Mouse (Mus musculus) hindbrain, embryonic 15.5 days (tissue): ENCODE data around the gene Tmem44. TPM values are rescaled to one million over a fixed set of nuclear protein-coding genes. Genes with fewer than 3 reads are reported as not detected.

Source experiments
- ATAC-seq: fragments of 200-750 bp; cut with Nextera tagmentation; 2 replicates; pipeline ENCODE4 v1.8.0; 2017; ENCODE audit warnings: low read depth, moderate number of reproducible peaks, moderate TSS enrichment; ENCODE audit not compliant: low FRiP score
- H3K27ac ChIP-seq: fragments of 300-500 bp; sonication (generic); replicated peaks from 2 replicates; pipeline ENCODE4 v1.5.1; 2015; ENCODE audit warnings: mild to moderate bottlenecking, inconsistent platforms
- H3K27me3 ChIP-seq: fragments of 300-500 bp; sonication (generic); 2 replicates; pipeline ENCODE4 v1.6.1; 2015; ENCODE audit warnings: control low read depth, inconsistent platforms
- H3K36me3 ChIP-seq: fragments of 300-500 bp; sonication (generic); 2 replicates; pipeline ENCODE4 v1.6.1; 2015; ENCODE audit warnings: control low read depth, inconsistent platforms
- H3K4me1 ChIP-seq: fragments of 300-500 bp; sonication (generic); replicated peaks from 2 replicates; pipeline ENCODE4 v1.6.1; 2015; ENCODE audit warnings: control low read depth, inconsistent platforms
- H3K4me2 ChIP-seq: fragments of 300-500 bp; sonication (generic); 2 replicates; pipeline ENCODE4 v1.6.1; 2015; ENCODE audit warnings: moderate library complexity, mild to moderate bottlenecking, inconsistent platforms
- H3K4me3 ChIP-seq: fragments of 300-500 bp; sonication (generic); 2 replicates; pipeline ENCODE4 v1.5.1; 2015; ENCODE audit warnings: mild to moderate bottlenecking, inconsistent platforms
- H3K9ac ChIP-seq: fragments of 300-500 bp; sonication (generic); 2 replicates; pipeline ENCODE4 v1.6.1; 2015; ENCODE audit warnings: inconsistent platforms
- H3K9me3 ChIP-seq: fragments of 300-500 bp; sonication (generic); 2 replicates; pipeline ENCODE4 v1.6.1; 2016; ENCODE audit warnings: control low read depth, inconsistent platforms
- WGBS: fragments of 180-500 bp; shearing (Covaris S2); methylation state at CpG from one replicate; pipeline ENCODE4 v1.1.7; 2015; 5-methylcytosine and 5-hydroxymethylcytosine counted together
- polyA plus RNA-seq: library from polyadenylated mRNA; unstranded; fragments of >200 nt; fragmentation: Nextera tagmentation; extraction: Ambion mirVana; gene quantifications from 2 replicates; pipeline ENCODE4 v1.2.1, GENCODE M21; 2015

The Tmem44 gene
- polyA plus RNA-seq, 1 experiment from 2014 or later: 72.6 TPM

GRCm38 (mm10) chr16:30527889-30528288, 22.8 kb downstream of the Tmem44 start:
- Histone ChIP-seq H3K4me1 (peaks cover 5% of the 10 kb centered on the region; the same call in 1 of the 2 replicates), H3K9ac (no peak overlapping the region), H3K9me3 (no peaks in the 10 kb centered on the region), H3K27me3 (no peaks in the 10 kb centered on the region), H3K27ac (no peak overlapping the region), H3K4me2 (no peak overlapping the region), H3K4me3 (no peak overlapping the region), H3K36me3 (peaks cover 42% of the 10 kb centered on the region)
- WGBS: 68% methylated on average over 2 of the region's 2 CpGs
- ATAC-seq: no peak

- no peak overlapping the region for H3K27ac ChIP-seq
- no peak overlapping the region for H3K9ac ChIP-seq
- no peak overlapping the region for H3K4me2 ChIP-seq
- WGBS: 87% methylated on average over 14 of the region's 14 CpGs
- no peak for ATAC-seq
- no peak overlapping the region for H3K4me3 ChIP-seq
- no peaks in the 10 kb centered on the region for H3K9me3 ChIP-seq
- no peaks in the 10 kb centered on the region for H3K27me3 ChIP-seq
- H3K4me1 ChIP-seq: no peaks in the 10 kb centered on the region
- peaks cover 48% of the 10 kb centered on the region for H3K36me3 ChIP-seq
Measured at GRCm38 (mm10) chr16:30525756-30526155, 24.9 kb downstream of the Tmem44 start.

GRCm38 (mm10) chr16:30524481-30524880, 26.2 kb downstream of the Tmem44 start:
- 91% methylated on average over 6 of the region's 6 CpGs for WGBS
- Histone ChIP-seq H3K9me3 (no peaks in the 10 kb centered on the region), H3K27ac (no peak overlapping the region), H3K27me3 (no peaks in the 10 kb centered on the region), H3K36me3 (peaks cover 43% of the 10 kb centered on the region), H3K9ac (no peak overlapping the region), H3K4me1 (0 out of 2 replicates have a peak, but pooled peaks cover 2% of the 10 kb centered on the region), H3K4me2 (no peak overlapping the region), H3K4me3 (no peak overlapping the region)
- ATAC-seq: no peak

GRCm38 (mm10) chr16:30522253-30522940, 28.2 kb downstream of the Tmem44 start:
- Histone ChIP-seq H3K27me3 (no peaks in the 10 kb centered on the region), H3K4me3 (no peak overlapping the region), H3K9me3 (no peaks in the 10 kb centered on the region), H3K9ac (no peak overlapping the region), H3K36me3 (peaks cover 26% of the 10 kb centered on the region), H3K4me2 (no peak overlapping the region), H3K27ac (no peak overlapping the region), H3K4me1 (0 out of 2 replicates have a peak, but pooled peaks cover 2% of the 10 kb centered on the region)
- WGBS: 70% methylated on average over 10 of the region's 10 CpGs
- peak; percentile 52 for ATAC-seq

GRCm38 (mm10) chr16:30521147-30521546, 29.5 kb downstream of the Tmem44 start:
- ATAC-seq: no peak
- Histone ChIP-seq H3K4me1 (0 out of 2 replicates have a peak, but pooled peaks cover 2% of the 10 kb centered on the region), H3K27me3 (no peaks in the 10 kb centered on the region), H3K36me3 (peaks cover 27% of the 10 kb centered on the region), H3K4me3 (no peak overlapping the region), H3K9ac (no peak overlapping the region), H3K4me2 (no peak overlapping the region), H3K9me3 (no peaks in the 10 kb centered on the region), H3K27ac (no peak overlapping the region)
- 63% methylated on average over 3 of the region's 3 CpGs for WGBS

- ATAC-seq: no peak
- H3K4me3 ChIP-seq: no peak overlapping the region
Measured at GRCm38 (mm10) chr16:30520361-30520823, 30.2 kb downstream of the Tmem44 start.

GRCm38 (mm10) chr16:30518635-30519034, 32.0 kb downstream of the Tmem44 start:
- Histone ChIP-seq H3K27ac (no peak overlapping the region), H3K4me1 (0 out of 2 replicates have a peak, but pooled peaks cover 2% of the 10 kb centered on the region), H3K4me2 (no peak overlapping the region), H3K9ac (no peak overlapping the region), H3K9me3 (no peaks in the 10 kb centered on the region), H3K36me3 (peaks cover 16% of the 10 kb centered on the region; the same call in 1 of the 2 replicates), H3K27me3 (no peaks in the 10 kb centered on the region), H3K4me3 (no peak overlapping the region)
- 88% methylated on average over 9 of the region's 9 CpGs for WGBS
- no peak for ATAC-seq

More at GRCm38 (mm10) chr16:30520361-30520823, 30.2 kb downstream of the Tmem44 start:
- 28% methylated on average over 9 of the region's 9 CpGs for WGBS
- peak overlapping the region; percentile 24; the same call in 1 of the 2 replicates for H3K4me2 ChIP-seq
- H3K27me3 ChIP-seq: no peaks in the 10 kb centered on the region
- H3K27ac ChIP-seq: 0 out of 2 replicates have a peak overlapping the region, but pooled peaks have one; percentile 38
- peaks cover 26% of the 10 kb centered on the region for H3K36me3 ChIP-seq
- H3K9ac ChIP-seq: no peak overlapping the region
- H3K9me3 ChIP-seq: no peaks in the 10 kb centered on the region
- H3K4me1 ChIP-seq: 0 out of 2 replicates have a peak, but pooled peaks cover 2% of the 10 kb centered on the region

GRCm38 (mm10) chr16:30517666-30518283, 32.9 kb downstream of the Tmem44 start:
- H3K9ac ChIP-seq: no peak overlapping the region
- H3K4me1 ChIP-seq: peaks cover 7% of the 10 kb centered on the region; the same call in 1 of the 2 replicates
- 72% methylated on average over 11 of the region's 11 CpGs for WGBS
- no peak overlapping the region for H3K4me2 ChIP-seq
- no peak for ATAC-seq
- no peak overlapping the region for H3K4me3 ChIP-seq
- peaks cover 19% of the 10 kb centered on the region; the same call in 1 of the 2 replicates for H3K36me3 ChIP-seq
- H3K9me3 ChIP-seq: no peaks in the 10 kb centered on the region
- H3K27ac ChIP-seq: no peak overlapping the region
- H3K27me3 ChIP-seq: no peaks in the 10 kb centered on the region

- no peak overlapping the region for H3K27ac ChIP-seq
- no peak overlapping the region for H3K9ac ChIP-seq
- WGBS: 94% methylated on average over 9 of the region's 9 CpGs
- ATAC-seq: no peak
- peaks cover 15% of the 10 kb centered on the region for H3K4me1 ChIP-seq
- H3K36me3 ChIP-seq: peaks cover 12% of the 10 kb centered on the region; the same call in 1 of the 2 replicates
- no peaks in the 10 kb centered on the region for H3K27me3 ChIP-seq
- H3K4me3 ChIP-seq: no peak overlapping the region
- H3K4me2 ChIP-seq: no peak overlapping the region
- no peaks in the 10 kb centered on the region for H3K9me3 ChIP-seq
Measured at GRCm38 (mm10) chr16:30516993-30517392, 33.6 kb downstream of the Tmem44 start.

- 62% methylated on average over 12 of the region's 12 CpGs for WGBS
- Histone ChIP-seq H3K36me3 (peaks cover 12% of the 10 kb centered on the region; the same call in 1 of the 2 replicates), H3K9ac (no peak overlapping the region)
Measured at GRCm38 (mm10) chr16:30515418-30515817, 35.2 kb downstream of the Tmem44 start.

GRCm38 (mm10) chr16:30513050-30514024, 37.3 kb downstream of the Tmem44 start:
- no peaks in the 10 kb centered on the region for H3K27me3 ChIP-seq
- H3K9me3 ChIP-seq: no peaks in the 10 kb centered on the region
- no peak overlapping the region for H3K4me2 ChIP-seq
- peaks cover 12% of the 10 kb centered on the region; the same call in 1 of the 2 replicates for H3K36me3 ChIP-seq
- peaks cover 29% of the 10 kb centered on the region for H3K4me1 ChIP-seq
- no peak overlapping the region for H3K4me3 ChIP-seq
- no peak overlapping the region for H3K9ac ChIP-seq
- WGBS: 68% methylated on average over 20 of the region's 20 CpGs
- no peak overlapping the region for H3K27ac ChIP-seq
- ATAC-seq: no peak

More at GRCm38 (mm10) chr16:30515418-30515817, 35.2 kb downstream of the Tmem44 start:
- no peaks in the 10 kb centered on the region for H3K9me3 ChIP-seq
- no peak overlapping the region for H3K4me3 ChIP-seq
- H3K27me3 ChIP-seq: no peaks in the 10 kb centered on the region
- no peak for ATAC-seq
- no peak overlapping the region for H3K4me2 ChIP-seq
- no peak overlapping the region for H3K27ac ChIP-seq
- H3K4me1 ChIP-seq: peaks cover 25% of the 10 kb centered on the region
